Mouse (Mus musculus) cerebellum, postnatal 10 days (tissue): Measurements from ENCODE around the gene Apc2.

Experiments used
- DNase-seq, 2 experiments: peaks; one replicate each; pipeline ENCODE4 v3.0.0; 2021; ENCODE audit warnings: mixed read lengths in 2 of 2

Gene Apc2

DNA sequence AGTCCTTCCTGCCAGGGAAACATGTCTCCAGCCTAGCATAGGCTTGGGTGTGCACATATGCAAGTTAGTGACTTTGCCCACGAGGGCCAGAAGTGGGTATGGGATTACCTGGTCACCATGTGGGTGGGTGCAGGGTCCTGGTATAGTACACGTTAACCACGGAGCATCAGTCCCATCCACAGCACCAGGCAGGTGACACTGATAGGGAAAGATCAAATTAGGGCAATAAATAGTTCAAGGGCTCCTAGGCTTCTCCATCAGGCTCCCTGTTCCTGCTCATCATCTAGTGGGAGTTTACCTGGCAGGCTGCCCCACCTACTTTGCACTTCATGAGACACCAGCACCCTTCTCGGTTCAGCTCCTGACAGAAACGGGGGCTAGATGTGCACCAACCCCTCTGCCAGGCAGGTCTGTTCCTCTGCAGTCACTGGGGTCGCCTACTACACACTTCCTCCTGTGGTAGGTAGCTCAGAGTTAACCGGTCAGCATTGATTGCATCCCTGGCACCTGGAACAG is 931 bp upstream of the Apc2 start:
- DNase-seq, result peak; percentile 38 to 57

- peak; percentile 27 to 54 for DNase-seq
Measured at GRCm38 (mm10) chr10:80296824-80297223, 1.0 kb downstream of the Apc2 start.

DNA sequence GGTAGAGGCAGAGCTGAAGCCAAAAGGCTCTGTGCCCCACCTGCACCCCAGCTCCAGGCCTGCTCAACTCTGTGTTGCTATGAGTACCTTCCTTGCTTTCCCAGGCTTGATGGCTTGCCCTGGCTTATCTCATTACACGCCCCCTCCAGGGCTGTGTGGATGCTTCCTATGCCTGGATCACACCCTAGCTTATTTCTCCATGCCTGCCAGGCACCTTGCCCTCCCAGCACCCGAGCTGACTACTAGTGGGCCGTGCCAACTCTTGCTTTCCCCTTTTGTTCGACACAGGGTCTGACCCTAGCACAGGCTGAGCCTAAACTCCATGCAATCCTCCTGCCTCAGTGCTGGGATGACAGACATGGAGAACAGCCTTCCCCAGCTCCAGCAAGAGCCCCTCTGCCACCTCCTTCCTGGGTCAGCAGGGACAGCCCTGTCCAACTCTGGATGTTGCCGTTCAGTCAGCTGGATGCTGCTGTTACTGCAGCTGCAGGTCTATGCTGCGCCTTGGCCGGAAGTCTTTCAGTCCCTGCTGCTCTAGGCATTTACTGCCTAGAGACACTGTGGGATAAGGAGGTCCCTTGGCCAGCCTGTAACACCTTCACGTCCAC is 1.9 kb downstream of the Apc2 start:
- peak in 1 of 2 experiments; percentile 55 for DNase-seq

- DNase-seq, result peak; percentile 97 to 98
Measured at GRCm38 (mm10) chr10:80298571-80299281, 2.9 kb downstream of the Apc2 start.

GRCm38 (mm10) chr10:80299301-80299700 is 3.5 kb downstream of the Apc2 start:
- DNase-seq, result peak; percentile 68 to 75

GRCm38 (mm10) chr10:80299824-80300223 is 4.0 kb downstream of the Apc2 start:
- peak; percentile 49 to 60 for DNase-seq

- peak; percentile 90 to 94 for DNase-seq
Measured at GRCm38 (mm10) chr10:80300672-80301181, 5.0 kb downstream of the Apc2 start.

GRCm38 (mm10) chr10:80301256-80302081 is 5.7 kb downstream of the Apc2 start:
- peak; percentile 54 to 65 for DNase-seq

GRCm38 (mm10) chr10:80302082-80302355 is 6.2 kb downstream of the Apc2 start:
- peak; percentile 59 to 65 for DNase-seq

DNA sequence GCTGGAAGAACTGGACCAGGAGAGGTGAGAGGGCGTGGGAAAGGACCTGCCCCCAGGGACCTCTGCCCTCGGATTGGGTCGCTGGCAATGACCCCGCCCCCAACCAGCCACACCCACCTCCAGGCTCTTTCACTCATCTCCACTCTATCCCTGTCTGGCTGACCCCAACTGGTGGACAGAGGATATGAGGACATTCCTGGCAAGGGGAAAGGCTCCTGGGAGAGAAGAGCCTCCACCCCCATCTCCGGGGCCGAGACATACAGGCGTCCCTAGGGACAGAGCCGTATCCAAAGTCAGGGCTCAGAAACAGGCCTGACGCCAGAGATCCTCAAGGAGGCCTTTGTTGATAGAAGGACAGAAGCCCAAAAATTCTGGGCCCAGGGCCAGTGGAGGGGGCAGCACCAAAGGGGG is 6.7 kb downstream of the Apc2 start:
- peak; percentile 79 to 87 for DNase-seq

- DNase-seq, result no peak
Measured at GRCm38 (mm10) chr10:80304458-80304857, 8.7 kb downstream of the Apc2 start.

DNA sequence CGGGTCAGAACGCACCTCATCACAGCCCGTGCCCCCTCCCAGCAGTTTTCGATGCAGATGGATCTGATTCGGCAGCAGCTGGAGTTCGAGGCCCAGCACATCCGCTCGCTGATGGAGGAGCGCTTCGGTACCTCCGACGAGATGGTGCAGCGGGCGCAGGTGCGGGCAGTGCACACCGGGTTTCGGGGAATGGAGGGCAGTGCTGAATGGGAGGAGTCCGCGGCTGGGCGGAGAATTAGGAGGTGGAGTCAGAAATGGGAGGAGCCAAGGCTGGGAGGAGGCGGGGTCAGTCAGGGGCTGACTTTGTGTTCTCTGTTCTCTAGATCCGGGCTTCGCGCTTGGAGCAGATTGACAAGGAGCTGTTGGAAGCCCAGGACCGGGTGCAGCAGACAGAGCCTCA is 9.1 kb downstream of the Apc2 start:
- DNase-seq, result peak in 1 of 2 experiments; percentile 48

GRCm38 (mm10) chr10:80311560-80311959 is 15.8 kb downstream of the Apc2 start:
- DNase-seq, result peak; percentile 75

GRCm38 (mm10) chr10:80312586-80313504 is 17.1 kb downstream of the Apc2 start:
- peak; percentile 65 to 68 for DNase-seq

DNA sequence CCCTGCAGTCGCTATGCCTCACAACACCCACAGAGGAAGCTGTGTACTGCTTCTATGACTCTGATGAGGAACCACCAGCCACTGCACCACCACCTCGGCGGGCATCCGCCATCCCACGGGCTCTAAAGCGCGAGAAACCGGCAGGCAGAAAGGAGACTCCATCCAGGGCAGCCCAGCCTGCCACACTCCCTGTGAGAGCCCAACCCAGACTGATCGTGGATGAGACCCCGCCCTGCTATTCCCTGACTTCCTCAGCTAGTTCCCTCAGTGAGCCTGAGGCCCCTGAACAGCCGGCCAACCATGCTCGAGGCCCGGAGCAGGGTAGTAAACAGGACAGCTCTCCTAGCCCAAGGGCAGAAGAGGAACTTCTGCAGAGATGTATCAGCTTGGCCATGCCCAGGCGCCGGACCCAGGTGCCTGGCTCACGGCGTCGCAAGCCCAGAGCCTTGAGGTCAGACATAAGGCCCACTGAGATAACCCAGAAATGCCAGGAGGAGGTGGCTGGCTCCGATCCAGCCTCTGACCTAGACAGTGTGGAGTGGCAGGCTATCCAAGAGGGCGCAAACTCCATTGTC is 17.9 kb downstream of the Apc2 start:
- DNase-seq, result peak; percentile 68 to 74

DNA sequence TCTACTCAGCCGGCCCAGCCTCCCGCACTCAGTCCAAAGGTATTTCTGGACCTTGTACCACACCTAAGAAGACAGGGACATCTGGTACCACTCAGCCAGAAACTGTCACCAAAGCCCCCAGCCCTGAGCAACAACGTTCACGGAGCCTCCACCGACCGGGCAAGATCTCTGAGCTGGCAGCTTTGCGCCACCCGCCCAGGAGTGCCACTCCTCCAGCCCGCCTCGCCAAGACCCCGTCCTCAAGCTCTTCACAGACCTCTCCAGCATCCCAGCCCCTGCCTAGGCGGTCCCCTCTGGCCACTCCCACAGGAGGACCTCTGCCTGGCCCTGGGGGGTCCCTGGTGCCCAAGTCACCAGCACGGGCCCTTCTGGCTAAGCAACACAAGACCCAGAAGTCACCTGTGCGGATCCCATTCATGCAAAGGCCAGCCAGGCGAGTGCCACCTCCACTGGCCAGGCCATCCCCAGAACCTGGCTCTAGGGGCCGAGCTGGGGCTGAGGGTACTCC is 18.8 kb downstream of the Apc2 start:
- peak; percentile 42 to 51 for DNase-seq

DNA sequence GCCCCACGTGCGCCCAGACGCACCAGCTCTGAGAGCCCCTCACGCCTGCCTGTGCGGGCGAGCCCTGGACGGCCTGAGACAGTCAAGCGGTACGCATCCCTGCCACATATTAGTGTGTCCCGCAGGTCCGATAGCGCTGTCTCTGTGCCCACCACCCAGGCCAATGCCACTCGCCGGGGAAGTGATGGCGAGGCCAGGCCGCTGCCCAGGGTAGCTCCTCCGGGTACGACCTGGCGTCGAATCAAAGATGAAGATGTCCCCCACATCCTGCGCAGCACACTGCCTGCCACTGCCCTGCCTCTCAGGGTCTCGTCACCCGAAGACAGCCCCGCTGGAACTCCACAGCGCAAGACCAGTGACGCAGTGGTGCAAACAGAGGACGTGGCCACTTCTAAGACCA is 19.5 kb downstream of the Apc2 start:
- peak in 1 of 2 experiments; percentile 38 for DNase-seq

DNA sequence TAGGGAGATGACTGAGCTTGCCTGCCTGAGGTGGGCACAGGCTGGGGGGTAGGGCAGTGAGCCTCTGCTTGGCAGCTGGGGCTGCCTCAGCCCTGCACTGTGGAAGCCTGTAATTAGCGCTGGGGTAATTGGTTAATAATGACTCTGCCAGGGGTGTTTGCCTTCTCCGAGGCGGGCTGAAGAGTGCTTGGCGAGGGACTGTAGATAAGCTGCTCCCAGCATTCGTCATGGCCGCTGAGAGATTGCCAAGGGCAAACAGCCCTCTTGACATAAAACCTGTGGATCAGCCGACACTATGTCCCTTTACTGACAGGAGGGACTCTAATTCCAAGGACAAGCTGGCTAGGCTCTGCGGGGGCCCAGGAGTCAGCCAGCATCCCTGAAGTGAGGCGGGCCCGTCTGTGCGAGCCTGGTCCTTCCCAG is 20.6 kb downstream of the Apc2 start:
- DNase-seq, result peak; percentile 69 to 70

GRCm38 (mm10) chr10:80317011-80317410 is 21.2 kb downstream of the Apc2 start:
- peak; percentile 41 to 45 for DNase-seq

GRCm38 (mm10) chr10:80320340-80320760 is 24.6 kb downstream of the Apc2 start, which contains the start of gene 2310011J03Rik:
Gene 2310011J03Rik, minus strand, starts transcription at chr10:80320537.
- peak; percentile 94 to 95 for DNase-seq

DNA sequence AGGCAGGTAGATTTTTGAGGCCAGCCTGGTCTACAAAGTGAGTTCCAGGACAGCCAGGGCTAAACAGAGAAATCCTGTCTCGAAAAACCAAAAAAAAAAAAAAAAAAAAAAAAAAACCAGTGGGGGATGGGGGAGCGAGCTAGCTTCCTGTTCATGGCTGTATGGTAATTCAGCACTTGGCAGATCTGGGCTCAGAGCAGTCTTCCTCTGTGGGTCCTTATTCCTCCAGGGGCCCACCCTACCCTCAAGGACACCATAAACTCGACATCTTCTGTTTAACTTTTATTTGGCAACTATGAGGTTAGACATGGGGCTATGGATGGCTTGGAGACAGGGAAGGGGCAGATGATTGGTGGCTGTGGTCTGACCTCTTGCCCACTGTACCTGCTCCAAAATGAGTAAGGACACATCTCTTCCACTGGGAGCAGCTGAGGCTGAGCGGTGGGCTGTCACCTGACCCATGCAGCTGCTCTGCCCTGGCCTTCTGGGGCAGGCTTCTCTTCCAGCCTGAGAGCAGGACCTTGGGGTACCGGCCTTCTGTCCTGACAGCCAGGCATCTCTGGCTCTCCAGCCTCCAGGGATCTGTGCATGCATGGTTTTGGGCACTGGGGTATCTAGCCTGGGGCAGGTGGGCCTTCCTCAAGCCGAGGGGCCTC is 25.4 kb downstream of the Apc2 start:
- DNase-seq, result no peak
